Mouse (Mus musculus) limb, embryonic 11.5 days (tissue): Measurements from ENCODE around the gene Carnmt1. TPM values are rescaled to one million over a fixed set of nuclear protein-coding genes. Genes with fewer than 3 reads are reported as not detected.
A peak's percentile ranks its signal among the peaks of the same experiment; 100 is the strongest.

ENCODE experiments used
- ATAC-seq: fragments of 200-750 bp; cut with Nextera tagmentation; 2 replicates; pipeline ENCODE4 v1.8.0; 2017; ENCODE audit warnings: low read depth; ENCODE audit not compliant: insufficient number of reproducible peaks, low FRiP score, low TSS enrichment
- DNase-seq: peaks from one replicate; pipeline ENCODE4 v3.0.0-alpha.2; 2015; ENCODE audit warnings: low spot score
- H3K27ac ChIP-seq: fragments of 300-500 bp; sonication (generic); replicated peaks from 2 replicates; pipeline ENCODE4 v1.5.1; 2014; ENCODE audit warnings: low read depth, mild to moderate bottlenecking, low read length
- H3K27me3 ChIP-seq: fragments of 300-500 bp; sonication (generic); 2 replicates; pipeline ENCODE4 v1.6.1; 2014; ENCODE audit warnings: mild to moderate bottlenecking, low read length, mixed read lengths; ENCODE audit not compliant: control insufficient read depth, insufficient read depth
- H3K36me3 ChIP-seq: fragments of 300-500 bp; sonication (generic); 2 replicates; pipeline ENCODE4 v1.6.1; 2014; ENCODE audit warnings: mild to moderate bottlenecking, low read length, moderate library complexity, mixed read lengths; ENCODE audit not compliant: control insufficient read depth, insufficient read depth
- H3K4me1 ChIP-seq: fragments of 300-500 bp; sonication (generic); 2 replicates; pipeline ENCODE4 v1.6.1; 2014; ENCODE audit warnings: low read length, mixed read lengths; ENCODE audit not compliant: control insufficient read depth, insufficient read depth
- H3K4me2 ChIP-seq: fragments of 300-500 bp; sonication (generic); 2 replicates; pipeline ENCODE4 v1.6.1; 2014; ENCODE audit warnings: low read depth, mild to moderate bottlenecking, moderate library complexity; ENCODE audit not compliant: severe bottlenecking
- H3K4me3 ChIP-seq: fragments of 300-500 bp; sonication (generic); 2 replicates; pipeline ENCODE4 v1.5.1; 2014; ENCODE audit warnings: low read depth, low read length
- H3K9ac ChIP-seq: fragments of 300-500 bp; sonication (generic); 2 replicates; pipeline ENCODE4 v1.6.1; 2014; ENCODE audit warnings: mild to moderate bottlenecking, low read length
- H3K9me3 ChIP-seq: fragments of 300-500 bp; sonication (generic); 2 replicates; pipeline ENCODE4 v1.6.1; 2016; ENCODE audit warnings: low read length; ENCODE audit not compliant: control insufficient read depth
- WGBS: fragments of 180-500 bp; shearing (Covaris S2); extraction: QIAGEN DNeasy Blood & Tissue Kit; methylation state at CpG from one replicate; pipeline ENCODE4 v1.1.7; 2014; 5-methylcytosine and 5-hydroxymethylcytosine counted together
- polyA plus RNA-seq: library from polyadenylated mRNA; unstranded; fragments of >200 nt; fragmentation: Nextera tagmentation; extraction: Ambion mirVana; gene quantifications from 2 replicates; pipeline ENCODE4 v1.2.1, GENCODE M21; 2014

The Carnmt1 gene
- 36.6 and 42.1 TPM in 2 replicates for polyA plus RNA-seq

GRCm38 (mm10) chr19:18670608-18671007 lies at the start of gene Carnmt1:
Carnmt1 (plus strand) TSS chr19:18670764.
- peak within 1 kb of the TSS; percentile 72 for H3K4me3 ChIP-seq
- peak within 1 kb of the TSS; percentile 89 for H3K9ac ChIP-seq
- H3K4me1 ChIP-seq, result peaks cover 12% of the 10 kb centered on the region
- peak within 1 kb of the TSS; percentile 78 for H3K27ac ChIP-seq
- H3K36me3 ChIP-seq, result no peaks in the 10 kb centered on the region
- DNase-seq, result peak; percentile 98
- peak within 1 kb of the TSS; percentile 51 for H3K4me2 ChIP-seq
- ATAC-seq, result peak; percentile 95
- no peaks in the 10 kb centered on the region for H3K9me3 ChIP-seq
- under 1% methylated on average over 51 of the region's 58 CpGs for WGBS
- H3K27me3 ChIP-seq, result no peaks in the 10 kb centered on the region

DNA sequence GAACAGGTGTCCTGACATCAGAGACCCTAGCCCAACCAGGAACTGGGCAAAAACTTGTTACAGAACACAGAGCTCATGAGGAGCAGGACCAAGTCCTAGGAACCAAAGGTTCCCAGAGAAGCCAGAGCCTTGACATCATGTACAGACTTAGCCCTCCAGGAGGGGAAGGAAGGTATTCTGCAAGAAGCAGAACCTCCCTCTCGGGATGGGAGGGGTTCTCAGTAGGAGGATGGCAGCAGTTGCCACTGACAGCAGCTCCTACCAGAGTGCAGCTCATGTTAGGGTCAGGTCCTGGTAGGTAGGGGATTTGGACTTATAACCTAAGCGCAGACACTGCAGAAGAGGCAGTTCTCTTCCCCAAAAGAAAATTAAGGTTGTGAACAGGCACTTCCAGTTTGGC lies 46.7 kb upstream of the Carnmt1 start:
- H3K4me1 ChIP-seq, result no peaks in the 10 kb centered on the region
- no peak for ATAC-seq
- H3K27me3 ChIP-seq, result no peaks in the 10 kb centered on the region
- 83% methylated on average over 2 of the region's 2 CpGs for WGBS
- H3K4me2 ChIP-seq, result no peak overlapping the region
- no peaks in the 10 kb centered on the region for H3K9me3 ChIP-seq
- no peak overlapping the region for H3K9ac ChIP-seq
- H3K27ac ChIP-seq, result no peak overlapping the region
- H3K36me3 ChIP-seq, result no peaks in the 10 kb centered on the region
- H3K4me3 ChIP-seq, result no peak overlapping the region
- no peak for DNase-seq

GRCm38 (mm10) chr19:18629589-18629988 lies 41.0 kb upstream of the Carnmt1 start:
- H3K27ac ChIP-seq, result no peak overlapping the region
- no peaks in the 10 kb centered on the region for H3K36me3 ChIP-seq
- no peak overlapping the region for H3K4me2 ChIP-seq
- H3K9ac ChIP-seq, result no peak overlapping the region
- WGBS, result 75% methylated on average over 1 of the region's 1 CpGs
- H3K9me3 ChIP-seq, result no peaks in the 10 kb centered on the region
- DNase-seq, result no peak
- ATAC-seq, result no peak
- H3K27me3 ChIP-seq, result no peaks in the 10 kb centered on the region
- no peaks in the 10 kb centered on the region for H3K4me1 ChIP-seq
- H3K4me3 ChIP-seq, result no peak overlapping the region

DNA sequence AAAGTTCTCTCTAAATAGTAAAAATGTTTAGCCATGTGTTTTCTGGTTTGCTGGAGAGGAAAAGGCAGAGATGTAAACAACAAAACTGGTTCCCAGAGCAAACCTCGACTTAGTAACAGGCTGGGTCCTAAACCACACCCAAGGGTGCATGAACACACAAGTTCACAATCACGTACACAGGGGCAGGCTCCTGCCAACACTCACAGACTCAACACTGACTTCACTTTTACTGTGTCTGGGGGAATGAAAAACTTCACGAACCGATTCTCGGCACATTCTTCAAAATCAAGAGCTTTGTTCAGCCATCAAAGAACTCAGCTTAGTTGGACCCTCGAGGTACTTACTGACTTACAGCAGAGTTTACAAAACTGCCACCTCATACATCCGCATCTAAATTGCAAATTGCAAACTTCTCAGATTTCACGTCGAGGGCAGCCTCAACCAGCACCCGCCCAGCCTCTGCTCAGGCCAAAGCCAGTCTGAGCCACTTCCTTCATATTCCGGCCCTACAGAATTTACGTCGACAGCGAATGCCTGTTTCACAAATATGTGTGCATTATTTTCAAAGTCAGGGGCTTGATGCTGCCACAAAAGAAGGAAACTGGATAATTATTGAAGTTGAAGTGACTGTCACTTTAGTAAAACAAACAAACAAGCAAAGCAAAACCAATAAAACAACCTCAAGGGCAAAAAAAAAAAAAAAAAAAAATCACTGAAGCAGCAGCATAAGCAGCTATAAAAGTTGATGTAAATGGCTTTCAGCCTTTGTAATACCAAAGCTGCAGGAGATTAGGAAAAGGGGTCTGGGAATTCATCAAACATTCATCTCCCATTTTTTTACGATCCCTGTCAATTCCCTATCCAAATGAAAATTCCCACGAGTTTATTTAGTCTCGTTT lies 40.1 kb upstream of the Carnmt1 start:
- Histone ChIP-seq H3K36me3 (no peaks in the 10 kb centered on the region), H3K27me3 (no peaks in the 10 kb centered on the region), H3K27ac (no peak overlapping the region), H3K4me3 (peak overlapping the region; percentile 74), H3K9me3 (no peaks in the 10 kb centered on the region), H3K9ac (no peak overlapping the region; the same call in 1 of the 2 replicates), H3K4me2 (peak overlapping the region; percentile 82), H3K4me1 (no peaks in the 10 kb centered on the region)
- 8% methylated on average over 17 of the region's 17 CpGs for WGBS
- ATAC-seq (no peak), DNase-seq (peak; percentile 56)

GRCm38 (mm10) chr19:18631161-18631643 lies 39.4 kb upstream of the Carnmt1 start:
- H3K9ac ChIP-seq, result peak overlapping the region; percentile 54
- peak overlapping the region; percentile 82 for H3K4me2 ChIP-seq
- peak; percentile 73 for DNase-seq
- no peaks in the 10 kb centered on the region for H3K36me3 ChIP-seq
- ATAC-seq, result peak; percentile 45
- no peaks in the 10 kb centered on the region for H3K27me3 ChIP-seq
- no peaks in the 10 kb centered on the region for H3K9me3 ChIP-seq
- no peaks in the 10 kb centered on the region for H3K4me1 ChIP-seq
- peak overlapping the region; percentile 74 for H3K4me3 ChIP-seq
- WGBS, result under 1% methylated on average over 40 of the region's 40 CpGs
- H3K27ac ChIP-seq, result no peak overlapping the region

DNA sequence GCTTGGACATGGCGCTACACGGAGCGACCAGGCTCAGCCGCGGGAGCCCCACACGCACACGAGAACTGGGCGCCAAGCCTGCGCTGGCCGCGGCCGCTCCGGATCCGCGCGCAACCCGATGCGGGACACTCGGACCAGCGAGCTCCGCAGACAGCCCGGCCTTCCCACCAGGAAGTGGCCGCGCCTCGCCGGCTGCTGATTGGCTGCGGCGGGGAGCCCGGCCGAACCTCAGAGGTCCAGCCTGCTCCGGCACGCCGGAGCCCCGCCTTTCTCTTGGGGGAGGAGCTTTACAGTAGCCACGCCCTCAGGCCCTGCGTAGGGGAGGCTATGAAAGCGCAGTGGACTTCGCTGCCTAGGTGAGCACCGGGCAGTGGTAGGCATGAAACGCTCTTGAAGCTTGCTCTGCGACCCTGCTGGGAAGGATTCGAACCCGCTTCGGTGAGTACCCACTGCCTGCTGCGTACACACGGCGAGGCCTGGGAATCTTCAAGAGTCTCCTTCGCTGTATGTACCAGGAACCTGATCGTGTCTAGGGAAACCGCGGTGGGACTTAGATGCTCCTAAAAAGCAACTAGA lies 38.8 kb upstream of the Carnmt1 start, which contains the start of the genes Ostf1 and Nmrk1:
Gene Ostf1, minus strand, starts transcription at position 180 of the 576 bp plus-strand sequence.
Gene Nmrk1, plus strand, starts transcription at position 307 of the 576 bp plus-strand sequence.
- WGBS, result under 1% methylated on average over 47 of the region's 51 CpGs
- peak; percentile 96 for ATAC-seq
- H3K27ac ChIP-seq, result no peak within 1 kb of the TSS

GRCm38 (mm10) chr19:18632231-18633185 lies 38.1 kb upstream of the Carnmt1 start:
- Histone ChIP-seq H3K27ac (no peak overlapping the region), H3K9ac (peak overlapping the region; percentile 27), H3K4me2 (peak overlapping the region; percentile 82), H3K36me3 (no peaks in the 10 kb centered on the region), H3K4me3 (peak overlapping the region; percentile 74), H3K4me1 (no peaks in the 10 kb centered on the region), H3K9me3 (no peaks in the 10 kb centered on the region), H3K27me3 (no peaks in the 10 kb centered on the region)
- no peak for DNase-seq
- ATAC-seq, result no peak
- WGBS, result 54% methylated on average over 13 of the region's 13 CpGs

More for the DNA sequence above, 38.8 kb upstream of the Carnmt1 start, which contains the start of the genes Ostf1 and Nmrk1:
- Histone ChIP-seq H3K9me3 (no peaks in the 10 kb centered on the region), H3K4me3 (peak within 1 kb of the TSS; percentile 74), H3K4me2 (peak within 1 kb of the TSS; percentile 82), H3K4me1 (no peaks in the 10 kb centered on the region), H3K36me3 (no peaks in the 10 kb centered on the region), H3K27me3 (no peaks in the 10 kb centered on the region), H3K9ac (peak within 1 kb of the TSS; percentile 54)
- peak; percentile 97 for DNase-seq
